Comparison of ENCODE assay signal across 15 mouse cellular contexts in the genomic region with DNA sequence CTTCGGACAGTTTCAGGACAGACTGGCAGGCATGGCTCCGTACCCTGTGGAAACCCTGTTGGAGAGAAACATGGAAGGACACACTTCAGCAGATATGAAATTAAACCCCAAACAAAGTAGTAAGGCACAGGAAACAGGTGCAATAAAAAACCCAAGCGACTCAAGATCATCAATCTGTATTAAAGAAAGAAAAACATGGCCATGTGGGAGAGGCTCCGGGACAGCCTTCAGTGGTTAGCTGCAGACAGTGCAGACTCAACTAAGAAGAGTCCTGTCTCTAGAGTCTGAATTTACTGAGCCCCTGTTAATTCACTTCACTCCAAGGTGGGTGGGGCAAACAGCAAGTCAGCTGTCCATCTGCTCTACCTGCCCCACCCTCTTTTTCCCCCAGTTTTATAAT.
"Had no signal": no experiment of that assay in that cellular context is flagged by ENCODE, and none has a peak within 500 bp of the region (broad histone marks: within the 10 kb centered on the region; RNA-seq: fewer than 3 reads in every experiment).

No protein-coding gene starts in this region.

- H3K9me3 ChIP-seq: neural tube, embryonic 15.5 days; stomach, embryonic 15.5 days had no signal

- DNase-seq: retina, postnatal 1 day; right cerebral cortex, adult 18-20 months; right cerebral cortex, postnatal 14 days; right cerebral cortex, postnatal 25 days; right cerebral cortex, postnatal 4 days; spleen, adult 18-20 months; thymus, adult 18-20 months; thymus, adult 2 months; thymus, postnatal 14 days; thymus, postnatal 25 days; thymus, postnatal 36 days; thymus, postnatal 4 days had no signal

- H3K36me3 ChIP-seq: neural tube, embryonic 15.5 days; stomach, embryonic 15.5 days had no signal

- H3K27ac ChIP-seq: neural tube, embryonic 15.5 days; stomach, embryonic 15.5 days; stomach, postnatal 0 days had no signal

- H3K4me3 ChIP-seq: neural tube, embryonic 15.5 days; stomach, embryonic 15.5 days had no signal

- H3K4me2 ChIP-seq: neural tube, embryonic 15.5 days; stomach, embryonic 15.5 days had no signal

- H3K27me3 ChIP-seq: neural tube, embryonic 15.5 days; stomach, embryonic 15.5 days had no signal

- H3K4me1 ChIP-seq: stomach, embryonic 15.5 days had no signal

- H3K9ac ChIP-seq: neural tube, embryonic 15.5 days; stomach, embryonic 15.5 days had no signal
